Mouse (Mus musculus) bone marrow macrophage, adult 2 months (primary cell): ENCODE data around the gene Homer2.

Source experiments
- CTCF ChIP-seq: IDR thresholded peaks from 2 replicates; pipeline ENCODE4 v1.5.1; 2012; ENCODE audit warnings: low read depth, mild to moderate bottlenecking, low read length, moderate library complexity
- POLR2A ChIP-seq: IDR thresholded peaks from 2 replicates; pipeline ENCODE4 v1.6.1; 2012; ENCODE audit warnings: mild to moderate bottlenecking, low read depth, low read length, borderline replicate concordance

- TF ChIP-seq CTCF (no peak), POLR2A (no peak)
Measured at GRCm38 (mm10) chr7:81569851-81570250, 137.5 kb downstream of the Homer2 start.
